Mouse (Mus musculus) layer of hippocampus, adult 11-12 months (tissue): Measurements from ENCODE around the gene Pi4kb.

Experiments used
- DNase-seq: peaks from one replicate; pipeline ENCODE4 v3.0.0; 2022; ENCODE audit warnings: low spot score

The Pi4kb gene

GRCm38 (mm10) chr3:95056275-95056674 lies 81.7 kb downstream of the Pi4kb start:
- DNase-seq: no peak
